Mouse (Mus musculus) midbrain, embryonic 15.5 days (tissue): ENCODE measurements at regions not wholly inside any gene's neighbourhood (a gene's known extent, or its start where the extent isn't known, plus 50 kb on each side); places are given as distances from the start of the nearest gene placed in this dataset.

Experiments
- ATAC-seq: fragments of 200-750 bp; cut with Nextera tagmentation; replicated peaks from 2 replicates; pipeline ENCODE4 v1.8.0; 2017; ENCODE audit warnings: moderate TSS enrichment
- H3K27ac ChIP-seq: fragments of 300-500 bp; sonication (generic); 2 replicates; pipeline ENCODE4 v1.5.1; 2015; ENCODE audit warnings: mild to moderate bottlenecking, inconsistent platforms
- H3K27me3 ChIP-seq: fragments of 300-500 bp; sonication (generic); replicated peaks from 2 replicates; pipeline ENCODE4 v1.6.1; 2015; ENCODE audit warnings: inconsistent platforms
- H3K36me3 ChIP-seq: fragments of 300-500 bp; sonication (generic); replicated peaks from 2 replicates; pipeline ENCODE4 v1.6.1; 2015; ENCODE audit warnings: inconsistent platforms
- H3K4me1 ChIP-seq: fragments of 300-500 bp; sonication (generic); 2 replicates; pipeline ENCODE4 v1.6.1; 2015; ENCODE audit warnings: inconsistent platforms
- H3K4me2 ChIP-seq: fragments of 300-500 bp; sonication (generic); 2 replicates; pipeline ENCODE4 v1.6.1; 2015; ENCODE audit warnings: inconsistent platforms, mild to moderate bottlenecking, moderate library complexity
- H3K4me3 ChIP-seq: fragments of 300-500 bp; sonication (generic); 2 replicates; pipeline ENCODE4 v1.5.1; 2015; ENCODE audit warnings: mild to moderate bottlenecking, inconsistent platforms
- H3K9ac ChIP-seq: fragments of 300-500 bp; sonication (generic); 2 replicates; pipeline ENCODE4 v1.6.1; 2015; ENCODE audit warnings: mild to moderate bottlenecking, inconsistent platforms
- H3K9me3 ChIP-seq: fragments of 300-500 bp; sonication (generic); 2 replicates; pipeline ENCODE4 v1.6.1; 2016; ENCODE audit warnings: inconsistent platforms
- WGBS: fragments of 180-500 bp; shearing (Covaris S2); methylation state at CpG from one replicate; pipeline ENCODE4 v1.1.7; 2015; ENCODE audit warnings: mixed read lengths; 5-methylcytosine and 5-hydroxymethylcytosine counted together

DNA sequence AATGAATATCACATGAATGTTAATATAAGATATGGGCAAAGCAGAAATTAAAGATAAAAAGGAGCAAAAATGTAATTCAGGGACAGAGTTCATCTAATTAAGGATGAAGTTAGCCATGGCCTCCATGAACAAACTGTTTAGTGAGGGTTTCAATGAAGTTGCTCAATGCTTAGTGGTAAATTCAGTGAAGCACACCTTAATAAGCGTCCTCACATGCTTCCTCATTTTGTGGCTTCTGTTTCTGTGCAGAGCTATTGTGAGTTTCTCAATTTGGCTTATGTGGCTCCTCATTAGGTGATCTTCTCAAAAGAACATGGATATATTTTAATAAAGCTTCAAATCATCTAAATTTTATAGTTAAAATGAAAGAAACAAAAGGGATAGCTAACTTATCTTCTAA is 1174.8 kb upstream of the Slc10a2 start:
- Histone ChIP-seq H3K4me2 (no peak overlapping the region), H3K9ac (no peak overlapping the region), H3K27ac (no peak overlapping the region), H3K27me3 (no peaks in the 10 kb centered on the region), H3K4me3 (no peak overlapping the region), H3K9me3 (no peaks in the 10 kb centered on the region), H3K36me3 (no peaks in the 10 kb centered on the region), H3K4me1 (no peaks in the 10 kb centered on the region)
- ATAC-seq = no peak
- WGBS = 85% methylated on average over 1 of the region's 1 CpGs
